Mouse (Mus musculus): Measurements from ENCODE around the gene Fcho2.

The Fcho2 gene

GRCm38 (mm10) chr13:98684144-98684900 is 130.9 kb downstream of the Fcho2 start:
- no peak for ATAC-seq (ENCODE audit: insufficient number of reproducible peaks, low FRiP score, low TSS enrichment)

- no peak for ATAC-seq (ENCODE audit: insufficient number of reproducible peaks, low FRiP score, low TSS enrichment)
Observed at GRCm38 (mm10) chr13:98683412-98683811, 131.8 kb downstream of the Fcho2 start.

DNA sequence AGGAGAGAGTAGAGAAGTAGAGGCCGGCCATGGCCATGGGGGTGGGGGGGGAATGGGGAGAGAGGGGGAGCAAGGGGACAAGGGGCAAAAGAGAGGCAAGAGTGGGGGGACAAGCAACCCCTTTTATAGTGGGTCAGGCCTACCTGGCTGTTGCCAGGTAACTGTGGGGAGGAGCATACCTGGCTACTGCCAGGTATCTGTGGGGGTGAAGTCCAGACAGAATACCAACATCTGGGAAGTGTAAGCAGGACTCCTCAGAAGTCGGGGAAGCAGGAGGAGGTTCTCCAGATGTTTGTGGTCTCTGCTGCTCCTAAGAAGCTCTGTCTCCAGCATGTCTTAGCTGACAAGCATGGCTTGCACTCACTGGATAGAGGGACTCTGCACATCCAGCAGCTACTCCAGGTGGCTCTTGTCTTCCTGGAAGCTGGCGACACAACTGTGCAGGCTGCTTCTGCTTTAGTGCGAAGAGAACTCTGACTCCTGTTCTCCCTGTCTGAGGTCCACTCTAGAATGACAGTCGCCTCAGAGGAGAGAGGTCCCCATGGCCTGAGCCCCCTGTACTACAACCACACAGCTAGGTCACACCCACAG is 134.7 kb downstream of the Fcho2 start:
- no peak for ATAC-seq (ENCODE audit: insufficient number of reproducible peaks, low FRiP score, low TSS enrichment)

DNA sequence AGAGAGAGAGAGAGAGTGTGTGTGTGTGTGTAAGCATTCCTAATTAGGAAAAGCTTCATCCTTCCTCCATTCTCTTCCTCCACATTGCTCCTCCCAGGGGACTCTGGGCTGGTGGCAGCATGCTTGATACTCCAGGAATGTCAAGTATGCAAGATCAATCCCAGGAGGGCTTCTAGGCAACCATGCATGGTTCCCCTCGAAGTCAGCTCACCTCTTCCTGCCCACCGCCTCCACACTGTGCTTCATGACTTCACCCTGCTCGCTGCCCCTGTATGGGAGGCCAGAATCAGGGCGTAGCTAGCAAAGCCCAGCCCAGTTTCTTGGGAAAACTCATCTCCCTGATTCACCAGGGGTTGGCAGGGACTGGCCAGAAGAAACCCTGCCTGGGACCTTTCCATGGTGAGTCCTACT is 135.6 kb downstream of the Fcho2 start:
- ATAC-seq (ENCODE audit: insufficient number of reproducible peaks, low FRiP score, low TSS enrichment): no peak

DNA sequence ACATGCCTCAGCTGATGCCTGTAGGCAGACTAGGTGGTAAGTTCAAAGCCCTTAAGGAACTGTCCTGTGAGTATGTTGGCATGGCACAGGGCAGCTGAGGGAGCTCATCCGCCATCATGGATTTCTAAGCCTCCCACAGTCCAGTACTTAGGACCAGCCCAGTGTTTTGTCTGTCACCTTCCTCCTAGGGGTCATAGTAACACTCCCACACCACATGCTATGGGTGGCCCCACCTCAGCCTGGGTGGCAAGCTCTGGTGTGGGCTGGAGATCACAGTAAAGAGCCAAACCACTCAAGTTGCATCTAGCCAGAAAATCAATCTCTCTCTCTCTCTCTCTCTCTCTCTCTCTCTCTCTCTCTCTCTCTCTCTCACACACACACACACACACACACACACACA is 136.0 kb downstream of the Fcho2 start:
- ATAC-seq (ENCODE audit: insufficient number of reproducible peaks, low FRiP score, low TSS enrichment): no peak

DNA sequence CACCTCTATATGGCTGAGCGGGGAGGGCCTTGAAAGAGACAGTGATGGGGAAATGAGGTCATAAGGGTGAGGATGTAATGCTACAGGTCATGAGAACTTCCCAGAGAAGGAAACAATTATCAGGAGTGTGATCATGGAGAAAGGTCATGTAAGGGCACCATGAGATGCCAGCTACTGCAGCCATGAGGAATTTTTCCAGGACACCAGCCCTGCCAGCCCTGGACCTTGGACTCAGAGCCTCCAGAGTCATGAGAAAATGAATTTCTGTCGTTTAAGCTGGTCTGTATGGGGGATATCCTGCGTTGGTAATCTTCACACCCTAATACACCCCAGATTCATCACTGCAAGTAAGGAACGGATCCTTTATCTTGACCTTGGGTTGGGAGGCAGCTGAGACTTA is 141.3 kb downstream of the Fcho2 start:
- ATAC-seq (ENCODE audit: insufficient number of reproducible peaks, low FRiP score, low TSS enrichment): no peak

All from cerebellum, adult (tissue).